Mouse (Mus musculus) G1E (cell line): Measurements from ENCODE around the gene Gm6993.

Source experiments
- CTCF ChIP-seq: IDR thresholded peaks from 2 replicates; pipeline ENCODE4 v1.5.1; 2012; ENCODE audit warnings: low read depth, low read length, inconsistent platforms, mixed read lengths
- TAL1 ChIP-seq: conservative IDR thresholded peaks from 2 replicates; pipeline ENCODE4 v1.6.1; 2012; ENCODE audit warnings: low read depth, low read length, inconsistent platforms, mixed read lengths

DNA sequence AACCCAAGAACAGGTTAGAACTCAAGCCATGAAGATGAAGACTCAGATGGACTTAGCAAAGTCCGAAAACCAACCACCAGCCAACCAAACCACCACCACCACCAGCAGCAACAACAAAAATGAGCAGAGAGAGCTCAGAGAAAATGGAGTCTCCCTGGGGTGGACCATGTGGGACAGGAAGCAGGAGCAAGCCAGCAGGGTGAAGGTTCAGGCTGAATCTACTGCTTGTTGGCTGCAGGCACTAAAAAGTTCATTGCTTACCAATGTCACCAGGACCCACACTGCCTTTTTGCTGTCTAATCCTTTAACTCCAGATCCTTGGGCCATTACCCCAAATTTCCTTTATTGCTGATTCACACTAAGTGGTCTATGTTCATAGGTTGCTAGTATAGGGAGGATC lies 7.9 kb upstream of the Gm6993 start:
- no peak for TF ChIP-seq CTCF
- TF ChIP-seq TAL1, result no peak
